Mouse (Mus musculus): ENCODE results near the gene Hoxc13.

The Hoxc13 gene

GRCm38 (mm10) chr15:102921053-102922011, at the start of gene Hoxc13:
Gene Hoxc13 (plus strand): TSS chr15:102921103.
- TF ChIP-seq GATA4 (IDR thresholded peaks at IDR 0.05; ENCODE audit: insufficient replicate concordance, low read length), result no peak

- no peak for TF ChIP-seq GATA4 (IDR thresholded peaks at IDR 0.05; ENCODE audit: insufficient replicate concordance, low read length)
These were observed 35.1 kb upstream of the Hoxc13 start for GRCm38 (mm10) chr15:102885803-102886202.

- no peak for TF ChIP-seq GATA4 (IDR thresholded peaks at IDR 0.05; ENCODE audit: insufficient replicate concordance, low read length)
These were observed 25.8 kb upstream of the Hoxc13 start for GRCm38 (mm10) chr15:102895115-102895514.

GRCm38 (mm10) chr15:102904946-102905345, 16.0 kb upstream of the Hoxc13 start:
- TF ChIP-seq GATA4 (IDR thresholded peaks at IDR 0.05; ENCODE audit: insufficient replicate concordance, low read length), result no peak

GRCm38 (mm10) chr15:102909536-102909935, 11.4 kb upstream of the Hoxc13 start:
- TF ChIP-seq GATA4 (IDR thresholded peaks at IDR 0.05; ENCODE audit: insufficient replicate concordance, low read length), result no peak

GRCm38 (mm10) chr15:102910038-102910437, 10.9 kb upstream of the Hoxc13 start:
- TF ChIP-seq GATA4 (IDR thresholded peaks at IDR 0.05; ENCODE audit: insufficient replicate concordance, low read length), result no peak

GRCm38 (mm10) chr15:102910496-102911095, 10.3 kb upstream of the Hoxc13 start:
- TF ChIP-seq GATA4 (IDR thresholded peaks at IDR 0.05; ENCODE audit: insufficient replicate concordance, low read length), result no peak

GRCm38 (mm10) chr15:102913038-102913585, 7.8 kb upstream of the Hoxc13 start:
- no peak for TF ChIP-seq GATA4 (IDR thresholded peaks at IDR 0.05; ENCODE audit: insufficient replicate concordance, low read length)

GRCm38 (mm10) chr15:102917972-102918572, 2.8 kb upstream of the Hoxc13 start:
- no peak for TF ChIP-seq GATA4 (IDR thresholded peaks at IDR 0.05; ENCODE audit: insufficient replicate concordance, low read length)

GRCm38 (mm10) chr15:102918611-102919265, 2.2 kb upstream of the Hoxc13 start:
- no peak for TF ChIP-seq GATA4 (IDR thresholded peaks at IDR 0.05; ENCODE audit: insufficient replicate concordance, low read length)

- TF ChIP-seq GATA4 (IDR thresholded peaks at IDR 0.05; ENCODE audit: insufficient replicate concordance, low read length), result no peak
These were observed 1.3 kb upstream of the Hoxc13 start for GRCm38 (mm10) chr15:102919336-102920180.

GRCm38 (mm10) chr15:102920619-102921018, 284 bp upstream of the Hoxc13 start:
- no peak for TF ChIP-seq GATA4 (IDR thresholded peaks at IDR 0.05; ENCODE audit: insufficient replicate concordance, low read length)

GRCm38 (mm10) chr15:102922012-102922362, 1.1 kb downstream of the Hoxc13 start:
- no peak for TF ChIP-seq GATA4 (IDR thresholded peaks at IDR 0.05; ENCODE audit: insufficient replicate concordance, low read length)

Measured in liver, adult (tissue).